Mouse (Mus musculus) adrenal gland, postnatal 14 days (tissue): Measurements from ENCODE around the gene Noct. TPM values are rescaled to one million over a fixed set of nuclear protein-coding genes. Genes with fewer than 3 reads are reported as not detected.
A peak's percentile ranks its signal among the peaks of the same experiment; 100 is the strongest.
"Not testable (repeated sequence)": the region's sequence is repeated elsewhere in the genome, so short reads cannot be mapped to it uniquely, and the experiment has no call there.

Experiments
- DNase-seq: peaks from one replicate; pipeline ENCODE4 v3.0.0; 2021; ENCODE audit warnings: mixed read lengths
- long read RNA-seq, 2 experiments: library from polyadenylated mRNA; stranded (forward); transcript quantifications; one replicate each; pipeline ENCODE4 v2.0.0; 2021
- total RNA-seq: library from RNA; stranded (reverse); gene quantifications from 2 replicates; pipeline ENCODE4 v1.2.3, GENCODE M21; 2021

Noct gene
- total RNA-seq, result 28.7 and 44.7 TPM in 2 replicates
- long read RNA-seq, experiment 1, full-length matches to known transcripts, result 36 of 36 reads
- long read RNA-seq, experiment 1, partial matches to known transcripts, result 0 of 36 reads
- long read RNA-seq, experiment 1, other reads (novel, unspliced or antisense), result 0 of 36 reads
- long read RNA-seq, experiment 2, transcript Noct-201 (3 exons, 3,059 nt), result major isoform, 51 of 54 reads
- long read RNA-seq, experiment 2, partial matches to known transcripts, result 0 of 54 reads
- long read RNA-seq, experiment 2, other reads (novel, unspliced or antisense), result 3 of 54 reads

DNA sequence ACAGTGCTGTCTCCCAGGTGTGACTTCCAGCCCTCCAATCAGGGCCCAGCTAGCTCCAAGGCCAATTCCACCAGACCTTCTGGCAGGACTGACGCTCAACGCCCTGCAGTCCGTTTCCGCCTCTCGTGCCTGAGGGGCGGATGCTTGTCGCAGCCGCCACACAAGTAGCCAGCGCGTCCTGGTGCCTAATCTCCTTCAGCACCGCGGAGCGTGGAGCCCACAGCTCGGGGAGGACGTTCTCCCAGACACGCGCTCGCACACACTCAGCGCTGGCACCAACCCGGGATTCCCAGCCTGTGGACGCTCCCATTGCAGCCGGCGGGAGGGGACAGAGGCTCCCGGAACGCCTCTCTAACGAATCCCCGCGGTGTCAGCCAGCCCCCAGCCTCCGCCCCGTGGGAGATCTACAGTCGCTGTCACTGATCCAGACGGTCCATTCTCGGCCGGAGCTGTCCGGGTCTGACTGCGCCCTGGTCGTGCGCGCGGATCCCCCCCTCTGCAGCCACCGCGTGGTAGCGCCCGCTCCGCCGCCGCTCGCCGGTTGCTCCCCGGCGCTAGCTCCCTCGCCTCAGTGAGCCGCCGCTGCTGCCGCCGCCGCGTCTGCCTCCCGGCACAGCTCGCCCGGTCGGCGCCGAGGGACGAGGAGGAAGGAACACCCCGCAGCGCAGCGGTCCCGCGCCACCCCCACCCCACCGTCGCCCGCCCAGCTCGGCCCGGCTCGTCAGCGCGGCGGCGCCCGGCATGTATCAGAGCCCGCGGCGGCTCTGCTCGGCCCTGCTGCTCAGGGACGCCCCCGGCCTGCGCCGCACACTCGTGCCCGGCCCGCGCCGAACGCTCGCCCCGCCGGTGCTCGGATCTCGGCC is at the start of gene Noct:
Gene Noct (plus strand): TSS at position 85 of the 863 bp plus-strand sequence.
- peak; percentile 94 for DNase-seq

DNA sequence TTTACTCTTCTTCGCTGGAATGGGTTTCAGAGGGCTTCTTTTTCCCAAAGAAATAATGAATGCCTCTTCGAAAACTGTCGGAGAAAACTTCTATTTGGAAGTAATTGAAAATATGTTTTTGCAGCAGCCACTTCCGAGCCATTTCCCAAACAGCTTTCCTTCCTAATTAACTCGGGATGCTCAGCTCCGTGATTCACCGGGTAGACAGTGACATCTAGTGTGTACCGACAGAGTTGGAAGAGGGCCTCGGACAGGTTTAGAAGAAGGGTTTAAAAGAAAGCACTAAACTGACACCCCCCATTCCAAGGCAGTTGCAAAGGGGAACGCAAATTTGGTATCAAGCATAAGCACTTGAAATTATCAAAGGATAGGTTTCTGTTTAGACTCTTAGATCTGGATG is 46.1 kb upstream of the Noct start:
- no peak for DNase-seq

DNA sequence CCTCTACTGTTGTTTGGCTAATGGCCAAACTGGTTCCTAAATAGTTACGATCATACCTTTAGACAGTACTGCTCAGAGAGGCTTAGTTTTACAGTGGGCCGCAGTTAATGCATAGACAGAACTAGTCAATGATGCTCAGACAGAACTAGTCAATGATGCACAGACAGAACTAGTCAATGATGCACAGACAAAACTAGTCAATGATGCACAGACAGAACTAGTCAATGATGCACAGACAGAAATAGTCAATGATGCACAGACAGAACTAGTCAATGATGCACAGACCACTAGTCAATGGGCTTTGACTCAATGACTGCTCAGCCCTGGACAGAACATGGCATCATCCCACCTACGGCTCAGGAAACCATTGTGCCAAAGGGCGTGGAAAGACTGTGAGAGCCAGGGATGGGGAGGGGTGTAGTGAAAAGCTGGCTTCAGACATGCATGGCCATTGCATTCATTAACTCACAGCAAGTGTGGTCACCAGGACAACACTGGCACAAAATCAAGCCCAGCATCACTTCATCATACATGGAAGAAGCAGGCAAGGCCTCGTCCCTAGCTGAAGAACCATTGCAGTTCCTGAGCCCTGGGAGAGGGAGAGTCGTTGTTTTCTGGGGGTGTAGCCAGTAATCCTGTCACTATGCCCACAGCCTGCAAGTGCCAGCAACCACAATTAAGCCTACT is 44.6 kb upstream of the Noct start:
- DNase-seq, result no peak

DNA sequence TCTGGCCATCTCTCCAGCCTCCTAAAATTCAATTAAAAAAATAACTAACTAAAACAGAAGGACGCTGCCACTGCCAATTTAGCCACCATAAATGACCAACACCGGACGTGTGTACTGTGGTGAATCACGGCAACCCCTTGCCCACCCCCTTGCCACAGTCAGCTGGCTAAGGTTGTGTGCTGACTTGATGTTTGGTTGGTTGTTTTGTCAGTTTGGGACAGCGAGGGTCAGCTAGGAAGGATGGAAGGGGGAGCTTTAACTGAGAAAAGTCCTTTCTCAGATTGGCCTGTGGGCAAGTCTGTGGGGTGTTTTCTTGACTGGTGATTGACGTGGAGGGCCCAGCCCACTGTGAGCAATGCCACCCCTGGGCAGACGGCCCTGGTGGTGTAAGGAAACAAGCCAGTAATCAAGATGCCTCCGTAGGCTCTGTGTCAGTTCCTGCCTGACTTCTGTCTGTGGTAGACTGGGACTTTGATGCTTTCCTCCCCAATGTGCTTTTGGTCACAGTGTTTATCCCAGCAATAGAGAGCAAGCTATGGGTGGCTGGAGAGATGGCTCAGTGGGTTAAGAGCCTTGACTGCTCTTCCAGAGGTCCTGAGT is 43.8 kb upstream of the Noct start:
- DNase-seq, result no peak

DNA sequence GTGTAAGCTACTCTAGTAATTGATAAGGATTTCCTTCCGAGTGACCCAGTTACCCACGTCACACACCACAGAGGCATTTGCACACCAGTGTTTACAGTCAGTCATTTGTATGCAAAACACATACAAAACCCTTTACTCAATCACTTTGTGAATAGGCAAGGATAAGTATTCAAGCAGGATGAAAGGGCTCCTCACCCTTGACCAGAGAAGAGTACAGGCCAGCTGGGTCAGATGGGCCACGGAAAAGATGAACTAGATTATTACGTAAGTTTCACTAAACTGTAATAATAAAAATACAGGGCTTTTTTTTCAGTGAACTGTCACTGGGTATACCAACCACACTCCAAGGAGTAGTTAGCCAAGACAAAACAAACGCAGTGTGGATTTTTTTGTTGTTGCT is 41.8 kb upstream of the Noct start:
- no peak for DNase-seq

DNA sequence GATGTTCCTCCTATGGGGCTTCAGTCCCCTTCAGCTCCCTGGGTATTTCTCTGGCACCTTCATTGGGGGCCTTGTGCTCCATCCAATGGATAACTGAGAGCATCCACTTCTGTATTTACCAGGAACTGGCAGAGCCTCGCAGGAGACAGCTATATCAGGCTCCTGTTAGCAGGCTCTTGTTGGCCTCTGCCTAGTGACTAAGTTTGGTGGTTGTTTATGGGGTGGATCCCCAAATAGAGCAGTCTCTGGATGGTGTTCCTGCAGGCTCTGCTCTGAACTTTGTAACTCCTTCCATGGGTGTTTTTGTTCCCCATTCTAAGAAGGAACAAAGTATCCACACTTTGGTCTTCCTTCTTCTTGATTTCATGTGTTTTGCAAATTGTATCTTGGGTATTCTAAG is 40.7 kb upstream of the Noct start:
- not testable (repeated sequence) for DNase-seq

DNA sequence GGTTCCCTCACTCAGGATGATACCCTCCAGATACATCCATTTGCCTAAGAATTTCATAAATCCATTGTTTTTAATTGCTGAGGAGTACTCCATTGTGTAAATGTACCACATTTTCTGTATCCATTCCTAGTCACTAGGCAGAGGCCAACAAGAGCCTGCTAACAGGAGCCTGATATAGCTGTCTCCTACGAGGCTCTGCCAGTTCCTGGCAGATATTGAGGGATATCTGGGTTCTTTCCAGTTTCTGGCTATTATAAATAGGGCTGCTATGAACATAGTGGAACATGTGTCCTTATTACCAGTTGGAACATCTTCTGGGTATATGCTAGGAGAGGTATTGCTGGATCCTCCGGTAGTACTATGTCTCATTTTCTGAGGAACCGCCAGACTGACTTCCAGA is 40.3 kb upstream of the Noct start:
- DNase-seq, result not testable (repeated sequence)

DNA sequence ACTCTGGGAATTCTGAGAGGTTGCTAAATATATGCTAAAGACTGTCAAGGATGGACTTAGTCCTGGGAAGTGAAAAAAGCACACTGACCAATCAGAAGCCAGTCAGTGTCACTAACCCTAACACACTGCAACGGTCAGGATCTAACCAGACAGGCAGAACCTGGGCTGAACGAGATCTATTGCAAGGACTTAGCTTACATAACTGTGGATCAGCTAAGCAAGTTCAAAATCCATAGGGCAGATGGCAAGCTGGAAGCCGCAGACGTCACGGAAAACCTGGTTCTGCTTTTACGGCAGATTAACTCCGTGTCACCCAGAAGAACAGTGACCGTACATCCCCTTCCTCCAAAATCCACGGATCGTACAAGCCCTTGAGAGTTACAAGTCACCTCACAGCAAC is 39.5 kb upstream of the Noct start:
- DNase-seq, result no peak

DNA sequence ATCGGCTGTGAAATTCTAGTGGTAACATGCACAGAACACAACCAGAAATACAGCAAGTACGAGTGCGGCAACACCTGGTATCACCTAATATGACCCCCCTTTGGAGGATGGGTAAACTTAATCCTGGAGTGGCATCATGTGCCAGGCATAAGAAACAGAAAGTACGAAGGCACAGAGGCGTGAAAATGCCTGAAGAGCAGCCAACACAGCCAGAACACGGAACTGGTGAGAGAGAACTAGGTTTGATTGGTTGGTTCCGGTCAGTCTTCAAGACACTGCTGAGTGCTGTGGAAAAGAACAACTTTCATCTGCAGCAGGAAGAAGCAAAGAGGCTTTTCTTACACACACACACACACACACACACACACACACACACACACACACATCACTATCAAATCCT is 38.8 kb upstream of the Noct start:
- no peak for DNase-seq

DNA sequence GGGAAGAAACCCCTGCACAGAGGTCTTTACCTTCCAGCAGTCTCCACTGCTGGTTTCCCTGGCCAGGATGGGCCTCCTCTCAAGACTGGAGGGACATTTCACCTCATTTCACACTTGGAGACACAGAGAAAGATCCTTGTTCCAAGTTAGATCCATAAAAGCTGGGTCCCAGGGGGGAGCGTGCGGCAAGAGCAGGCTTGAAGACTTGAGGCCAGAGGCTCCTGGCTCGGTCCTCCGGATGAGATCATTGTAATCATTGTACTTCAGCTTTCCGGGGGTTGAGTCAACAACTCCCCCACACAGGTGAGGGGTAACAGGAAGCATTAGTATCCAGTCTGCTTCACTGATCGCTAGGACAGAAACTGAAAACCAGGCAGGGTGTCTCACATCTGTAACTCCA is 30.2 kb upstream of the Noct start:
- DNase-seq, result peak; percentile 76

DNA sequence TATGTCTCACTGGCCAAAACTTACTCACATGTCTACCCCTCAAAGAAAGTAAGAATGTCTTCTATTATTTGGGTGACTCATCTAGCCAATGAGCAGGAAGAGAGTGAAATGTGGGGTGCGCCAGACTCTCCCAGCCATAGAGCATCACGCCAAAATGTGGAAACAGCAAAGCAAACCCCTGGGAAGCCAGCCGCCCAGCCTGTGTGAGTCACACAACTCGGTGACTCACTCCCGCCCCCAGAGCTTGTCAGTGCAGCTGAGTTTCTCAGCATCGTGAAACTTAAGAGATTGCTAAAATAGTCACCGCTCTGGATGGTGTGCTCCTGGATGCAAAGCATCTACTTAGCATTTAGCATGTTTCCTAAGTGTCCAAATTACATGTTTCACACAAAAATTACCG is 28.9 kb upstream of the Noct start:
- peak; percentile 82 for DNase-seq

DNA sequence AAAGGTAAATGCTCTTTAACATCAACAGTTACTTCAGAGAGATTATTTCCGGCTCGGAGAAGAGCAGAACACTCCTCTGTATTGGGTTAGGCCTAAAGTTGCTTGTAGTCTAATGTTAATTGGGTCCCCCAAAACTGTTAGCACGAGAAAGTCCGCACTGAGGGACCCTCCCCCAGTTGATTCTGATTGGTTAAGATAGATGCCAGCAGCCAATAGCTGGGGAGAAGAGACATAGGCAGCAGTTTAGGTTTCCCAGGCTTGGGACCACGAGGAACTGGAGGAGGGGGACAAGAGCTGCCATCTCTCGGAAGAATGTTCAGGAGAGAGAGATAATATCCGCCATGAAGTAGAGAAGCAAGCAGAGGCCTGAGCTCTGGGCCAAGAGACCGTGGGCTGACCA is 28.5 kb upstream of the Noct start:
- no peak for DNase-seq

DNA sequence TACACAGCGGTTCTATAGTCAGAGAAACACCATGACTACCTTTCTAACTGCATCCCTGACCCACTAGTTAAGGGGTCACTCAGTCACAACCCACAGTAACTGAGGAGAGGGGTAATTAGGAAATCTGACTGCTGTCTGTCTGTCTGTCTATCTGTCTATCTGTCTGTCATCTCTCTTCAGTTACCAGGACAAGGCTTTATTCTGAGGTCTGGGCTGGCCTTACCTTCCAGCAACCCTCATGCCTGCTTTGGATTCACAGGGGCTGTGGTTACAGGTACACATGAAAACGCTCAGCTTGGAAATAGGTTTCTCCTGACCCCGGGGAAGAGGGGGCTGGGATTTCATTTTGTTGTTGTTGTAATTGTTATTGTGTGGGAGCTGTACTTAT is 27.5 kb upstream of the Noct start:
- no peak for DNase-seq

DNA sequence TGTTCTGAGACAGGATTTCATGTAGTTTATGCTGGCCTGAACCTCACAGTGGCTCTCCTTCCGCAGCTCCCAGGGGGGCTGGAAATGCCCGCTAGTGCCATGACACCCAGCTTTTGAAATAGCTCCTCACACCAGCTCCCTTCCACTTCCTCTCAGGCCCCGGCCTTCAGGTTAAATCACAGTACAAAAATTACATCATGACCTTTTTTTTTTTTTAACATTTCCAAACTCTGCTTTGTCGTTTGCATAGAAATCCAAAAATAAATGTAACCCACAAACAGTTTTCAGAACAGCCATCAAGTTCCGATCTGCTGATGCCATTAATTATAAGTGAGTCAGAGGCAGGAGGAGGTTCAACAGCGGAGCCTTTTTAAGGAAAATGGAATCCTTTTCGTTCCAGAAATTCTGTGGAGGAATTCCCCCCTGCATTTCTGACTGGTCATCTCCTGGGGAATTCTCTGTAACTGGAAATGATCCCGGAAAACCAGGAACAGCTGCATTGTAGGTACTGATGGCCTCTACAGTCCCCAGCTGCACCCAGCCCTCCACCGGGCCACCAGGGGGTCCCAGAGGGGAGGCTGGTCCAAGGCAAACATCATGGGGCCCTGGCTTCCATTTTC is 27.0 kb upstream of the Noct start:
- DNase-seq, result peak; percentile 77

DNA sequence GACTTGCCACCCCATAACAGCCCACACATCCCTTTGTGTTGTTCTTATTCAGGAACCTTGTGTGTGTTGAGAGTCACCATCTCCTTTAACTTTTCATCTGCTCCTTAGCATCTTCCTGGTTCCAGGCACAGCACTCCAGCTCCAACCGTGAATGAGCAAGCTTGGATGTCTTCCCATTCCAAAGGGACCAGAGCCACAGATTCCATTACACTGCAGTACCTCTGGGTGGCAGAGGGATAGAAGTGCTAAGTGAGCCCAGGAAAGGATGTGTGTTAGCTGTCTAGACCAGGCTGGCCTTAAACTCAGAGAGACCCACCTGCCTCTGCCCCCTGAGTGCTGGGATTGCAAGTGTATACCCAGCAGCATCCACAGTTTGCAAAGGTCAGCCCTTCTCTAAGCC is 26.0 kb upstream of the Noct start:
- DNase-seq, result no peak

DNA sequence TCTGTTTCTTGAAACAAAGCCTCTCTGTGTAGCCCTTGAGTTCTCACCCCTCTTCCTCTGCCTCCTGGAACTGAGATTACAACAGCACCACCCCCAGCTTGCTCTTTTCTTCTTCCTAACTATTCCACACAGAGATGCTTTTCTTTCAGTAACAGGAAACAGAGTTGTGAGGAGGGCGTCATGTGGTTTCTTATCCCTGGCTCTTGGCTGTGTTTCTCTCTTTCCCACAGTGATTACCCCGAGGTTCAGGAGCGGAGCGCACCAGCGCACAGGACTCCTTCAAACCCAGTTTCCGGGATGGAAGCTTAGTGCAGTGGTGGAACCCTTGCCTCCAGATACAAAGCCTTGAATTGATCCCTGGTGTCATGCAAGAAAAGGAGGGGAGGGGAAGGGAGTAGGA is 25.1 kb upstream of the Noct start:
- no peak for DNase-seq

DNA sequence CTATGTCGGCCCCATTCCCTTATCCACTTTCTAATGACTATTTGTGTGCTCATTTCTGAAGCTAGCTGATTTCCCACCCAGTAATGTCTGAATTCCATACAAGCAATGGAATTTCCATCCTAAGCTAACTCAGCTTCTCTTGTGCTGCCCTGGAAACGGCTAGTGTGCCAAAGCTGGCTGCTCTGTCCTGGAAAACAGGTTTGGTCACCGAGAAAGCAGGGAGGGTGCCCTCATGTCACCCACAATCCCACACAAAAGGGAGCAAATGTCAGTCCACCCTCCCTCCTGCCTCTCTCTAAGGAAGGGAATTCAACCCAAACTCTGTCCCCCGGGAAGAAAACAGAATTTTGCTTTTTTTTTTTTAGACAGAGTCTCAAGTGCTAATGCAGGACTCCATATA is 23.9 kb upstream of the Noct start:
- DNase-seq, result peak; percentile 37

DNA sequence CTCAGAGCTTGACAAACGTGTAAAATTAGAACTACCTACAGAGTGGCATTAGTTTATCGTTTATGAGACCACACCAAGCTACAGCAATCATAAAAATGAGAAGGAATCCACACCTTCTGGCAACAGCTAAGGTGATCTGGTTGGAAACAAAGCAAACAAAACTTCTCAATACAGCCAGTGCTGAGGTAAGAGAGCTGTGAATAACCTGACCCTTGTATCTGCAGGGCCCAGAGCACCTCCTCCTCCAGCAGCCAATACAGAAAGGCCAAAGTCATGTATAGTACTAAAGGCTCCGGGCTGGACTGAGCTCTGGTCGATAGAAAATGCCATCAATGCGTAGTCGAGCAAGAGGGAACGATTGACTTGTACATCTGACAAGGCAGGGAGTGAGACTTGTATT is 23.4 kb upstream of the Noct start:
- DNase-seq, result no peak

DNA sequence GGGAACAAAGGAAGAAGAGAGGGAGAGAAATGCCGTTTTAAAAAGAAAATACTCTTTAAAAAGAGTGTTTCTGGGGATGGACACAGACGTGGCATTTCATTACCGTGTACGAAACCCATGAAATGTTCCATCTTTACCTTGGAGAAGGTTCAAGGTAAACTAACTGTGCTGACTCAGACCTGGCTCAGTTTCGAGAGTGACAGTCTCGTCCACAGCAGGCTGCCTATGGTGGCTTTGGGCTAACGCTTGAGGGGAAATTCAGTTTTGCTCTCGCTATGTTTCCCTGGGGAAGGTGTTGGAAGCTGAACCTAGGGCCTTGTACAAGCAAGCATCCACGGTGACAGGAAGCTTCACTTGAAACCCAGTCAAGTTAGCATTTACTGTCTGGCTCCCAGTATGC is 22.3 kb upstream of the Noct start:
- DNase-seq, result peak; percentile 54

DNA sequence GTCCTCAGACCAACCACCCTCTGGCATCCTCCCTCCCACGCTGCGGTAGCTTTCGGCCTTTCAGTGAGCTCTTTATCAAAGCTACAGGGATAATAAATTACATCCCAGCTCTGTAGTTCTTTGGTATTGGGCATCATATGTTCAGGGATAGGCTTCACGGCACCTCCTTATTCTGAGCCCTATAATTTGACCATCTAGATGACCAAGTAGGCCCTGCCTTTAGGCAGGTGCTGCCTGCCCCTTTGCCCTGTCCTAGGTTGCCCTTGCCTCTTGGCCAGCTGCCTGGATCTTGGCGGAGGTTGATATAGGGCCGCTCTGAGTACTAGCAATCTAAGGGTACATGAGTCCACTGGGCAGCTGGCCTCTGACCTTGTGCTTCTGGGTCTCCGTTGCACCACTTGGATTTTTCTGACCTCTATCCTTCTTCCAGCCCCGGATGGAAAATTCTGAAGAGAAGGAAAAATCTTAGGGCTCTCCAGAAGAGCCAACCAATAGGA is 21.7 kb upstream of the Noct start:
- DNase-seq, result peak; percentile 85

DNA sequence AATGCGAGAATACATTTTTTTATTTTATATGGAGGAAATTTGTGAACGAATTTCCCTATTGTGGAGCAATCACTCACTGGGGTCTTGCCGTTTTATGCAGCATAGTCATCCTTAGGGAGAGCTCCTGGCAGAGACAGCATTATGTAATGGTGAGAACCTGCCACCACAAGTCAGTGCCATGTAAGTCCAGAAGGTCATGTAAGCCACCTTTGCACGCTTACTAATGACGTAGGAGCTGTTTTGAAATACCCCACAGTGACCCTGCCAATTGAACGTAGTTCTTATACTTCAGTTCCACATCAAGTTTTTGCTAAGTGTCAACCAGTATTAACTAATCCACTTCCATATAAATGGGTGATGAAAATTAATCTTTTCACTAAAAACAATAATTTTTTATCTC is 20.3 kb upstream of the Noct start:
- DNase-seq, result no peak

DNA sequence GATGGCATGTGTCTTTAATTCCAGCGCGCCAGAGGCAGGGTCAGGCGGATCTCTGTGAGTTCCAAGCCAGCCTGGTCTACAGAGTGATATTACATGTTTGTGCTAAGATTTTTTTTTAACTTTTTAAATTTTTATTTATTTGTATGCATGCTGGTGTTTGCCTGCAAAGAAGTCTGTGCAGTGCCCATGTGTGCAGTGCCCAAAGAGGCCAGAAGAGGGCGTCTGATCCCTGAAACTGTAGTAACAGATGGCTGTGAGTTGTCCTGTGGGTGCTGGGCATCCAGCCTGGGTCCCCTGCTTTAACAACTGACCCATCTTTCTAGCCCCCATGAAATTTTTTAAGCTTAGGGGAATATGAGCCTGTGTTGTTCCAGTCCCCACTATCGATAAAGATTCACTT is 19.8 kb upstream of the Noct start:
- no peak for DNase-seq
